Mouse (Mus musculus) CH12.LX (cell line): ENCODE results near the gene Dnase1l1. TPM values are rescaled to one million over a fixed set of nuclear protein-coding genes. Genes with fewer than 3 reads are reported as not detected.

Source experiments
- DNase-seq: peaks from one replicate; pipeline ENCODE4 v3.0.0-alpha.2; 2013; ENCODE audit errors: extremely low read depth
- H3K27ac ChIP-seq: 2 replicates; pipeline ENCODE4 v1.5.1; 2012; ENCODE audit warnings: low read depth, mild to moderate bottlenecking, control low read depth, moderate library complexity; ENCODE audit not compliant: insufficient read depth
- H3K27me3 ChIP-seq: replicated peaks from 2 replicates; pipeline ENCODE3; 2012; ENCODE audit warnings: inconsistent platforms
- H3K36me3 ChIP-seq, 2 experiments: replicated peaks in 1 of 2; 2 replicates each; pipeline versions ENCODE3 to v1.6.1; 2012; ENCODE audit warnings: inconsistent platforms in 1 of 2, low read length in 1 of 2, mild to moderate bottlenecking in 1 of 2, mixed read lengths in 1 of 2, moderate library complexity in 1 of 2; ENCODE audit not compliant: control insufficient read depth in 1 of 2, insufficient read depth in 1 of 2
- H3K4me1 ChIP-seq, 2 experiments: 2 replicates each; pipeline ENCODE4 v1.6.1; 2012; ENCODE audit warnings: inconsistent platforms in 1 of 2, moderate library complexity in 1 of 2; ENCODE audit not compliant: insufficient read depth in 2 of 2, control insufficient read depth in 1 of 2
- H3K4me2 ChIP-seq: 2 replicates; pipeline ENCODE4 v1.6.1; 2012; ENCODE audit warnings: low read depth, mild to moderate bottlenecking, control low read depth; ENCODE audit not compliant: poor library complexity, insufficient read depth, severe bottlenecking
- H3K4me3 ChIP-seq, 3 experiments: fragments of 150-350 bp in 1 of 3; sonication (generic) in 1 of 3; replicated peaks in 1 of 3; 2 replicates each; pipeline versions ENCODE3 to v1.5.1; 2011 to 2012; ENCODE audit warnings: low read depth in 2 of 3, low read length in 2 of 3, mild to moderate bottlenecking in 2 of 3, moderate library complexity in 2 of 3, control low read depth in 1 of 3, improper control_type of control experiment in 1 of 3, inconsistent platforms in 1 of 3, mixed read lengths in 1 of 3; ENCODE audit not compliant: poor library complexity in 1 of 3
- H3K79me2 ChIP-seq: replicated peaks from 2 replicates; pipeline ENCODE4 v1.6.1; 2012; ENCODE audit warnings: mild to moderate bottlenecking, moderate library complexity; ENCODE audit not compliant: control insufficient read depth, poor library complexity, insufficient read depth, severe bottlenecking; ENCODE audit errors: extremely low read depth
- H3K9ac ChIP-seq: 2 replicates; pipeline ENCODE4 v1.6.1; 2012; ENCODE audit warnings: low read depth, mild to moderate bottlenecking, control low read depth, moderate library complexity; ENCODE audit not compliant: insufficient read depth
- H3K9me3 ChIP-seq: replicated peaks from 2 replicates; pipeline ENCODE3; 2012; ENCODE audit warnings: low read length, inconsistent platforms, mixed read lengths
- BHLHE40 ChIP-seq: IDR thresholded peaks from 2 replicates; pipeline ENCODE4 v1.6.1; 2011; ENCODE audit warnings: mild to moderate bottlenecking, low read depth, low read length, improper control_type of control experiment
- CHD1 ChIP-seq: IDR thresholded peaks from 2 replicates; pipeline ENCODE4 v1.6.1; 2012; ENCODE audit warnings: low read depth, low read length, improper control_type of control experiment, inconsistent platforms
- CHD2 ChIP-seq: IDR thresholded peaks from 2 replicates; pipeline ENCODE4 v1.6.1; 2011; ENCODE audit warnings: low read length, improper control_type of control experiment
- CTCF ChIP-seq, 2 experiments: IDR thresholded peaks in 1 of 2; conservative IDR thresholded peaks in 1 of 2; 2 replicates each; pipeline ENCODE4 v1.5.1; 2011 to 2012; ENCODE audit warnings: low read depth in 2 of 2, low read length in 2 of 2, improper control_type of control experiment in 1 of 2, inconsistent platforms in 1 of 2, mild to moderate bottlenecking in 1 of 2, moderate library complexity in 1 of 2
- E2F4 ChIP-seq: IDR thresholded peaks from 2 replicates; pipeline ENCODE4 v1.6.1; 2011; ENCODE audit warnings: low read depth, low read length, improper control_type of control experiment; ENCODE audit not compliant: insufficient replicate concordance
- ELF1 ChIP-seq: IDR thresholded peaks from 2 replicates; pipeline ENCODE4 v1.6.1; 2014; ENCODE audit warnings: low read depth, mild to moderate bottlenecking, inconsistent platforms, low read length, improper control_type of control experiment
- GABPA ChIP-seq: IDR thresholded peaks from 2 replicates; pipeline ENCODE4 v1.6.1; 2012; ENCODE audit warnings: low read depth, low read length, improper control_type of control experiment, inconsistent platforms; ENCODE audit not compliant: insufficient replicate concordance
- HCFC1 ChIP-seq: IDR thresholded peaks from 2 replicates; pipeline ENCODE4 v1.6.1; 2012; ENCODE audit warnings: low read depth, mild to moderate bottlenecking, inconsistent platforms, low read length, improper control_type of control experiment
- IRF4 ChIP-seq: IDR thresholded peaks from 2 replicates; pipeline ENCODE4 v1.6.1; 2014; ENCODE audit warnings: low read depth, mild to moderate bottlenecking, inconsistent platforms, low read length, improper control_type of control experiment
- JUN ChIP-seq: IDR thresholded peaks from 2 replicates; pipeline ENCODE4 v1.6.1; 2011; ENCODE audit warnings: low read depth, mild to moderate bottlenecking, low read length, improper control_type of control experiment, moderate library complexity; ENCODE audit not compliant: insufficient read depth
- KAT2A ChIP-seq: IDR thresholded peaks from 2 replicates; pipeline ENCODE4 v1.6.1; 2012; ENCODE audit warnings: low read length, improper control_type of control experiment, inconsistent platforms; ENCODE audit not compliant: insufficient replicate concordance
- MAX ChIP-seq: IDR thresholded peaks from 2 replicates; pipeline ENCODE4 v1.6.1; 2011; ENCODE audit warnings: low read length, improper control_type of control experiment
- MAZ ChIP-seq: IDR thresholded peaks from 2 replicates; pipeline ENCODE4 v1.6.1; 2012; ENCODE audit warnings: low read depth, mild to moderate bottlenecking, inconsistent platforms, low read length, improper control_type of control experiment, moderate library complexity
- MEF2A ChIP-seq: IDR thresholded peaks from 2 replicates; pipeline ENCODE4 v1.6.1; 2014; ENCODE audit warnings: low read depth, mild to moderate bottlenecking, inconsistent platforms, low read length, improper control_type of control experiment, borderline replicate concordance
- MYC ChIP-seq: IDR thresholded peaks from 2 replicates; pipeline ENCODE4 v1.6.1; 2011; ENCODE audit warnings: low read depth, mild to moderate bottlenecking, improper control_type of control experiment, low read length
- NELFE ChIP-seq: IDR thresholded peaks from 2 replicates; pipeline ENCODE4 v1.6.1; 2011; ENCODE audit warnings: low read depth, low read length, improper control_type of control experiment
- NRF1 ChIP-seq: IDR thresholded peaks from 2 replicates; pipeline ENCODE4 v1.6.1; 2014; ENCODE audit warnings: low read depth, mild to moderate bottlenecking, inconsistent platforms, low read length, improper control_type of control experiment, moderate library complexity
- POLR2A ChIP-seq: IDR thresholded peaks from 2 replicates; pipeline ENCODE4 v1.6.1; 2011; ENCODE audit warnings: low read depth, mild to moderate bottlenecking, improper control_type of control experiment, low read length
- POLR2AphosphoS2 ChIP-seq: IDR thresholded peaks from 2 replicates; pipeline ENCODE4 v1.6.1; 2011; ENCODE audit warnings: low read depth, low read length, improper control_type of control experiment
- RCOR1 ChIP-seq: conservative IDR thresholded peaks from 2 replicates; pipeline ENCODE4 v1.6.1; 2012; ENCODE audit warnings: low read depth, mild to moderate bottlenecking, inconsistent platforms, low read length, improper control_type of control experiment
- SIN3A ChIP-seq: IDR thresholded peaks from 2 replicates; pipeline ENCODE4 v1.6.1; 2012; ENCODE audit warnings: low read length, improper control_type of control experiment, inconsistent platforms
- SMC3 ChIP-seq: IDR thresholded peaks from 2 replicates; pipeline ENCODE4 v1.6.1; 2011; ENCODE audit warnings: low read depth, low read length, improper control_type of control experiment
- TBP ChIP-seq: conservative IDR thresholded peaks from 2 replicates; pipeline ENCODE4 v1.6.1; 2011; ENCODE audit warnings: low read depth, low read length, improper control_type of control experiment
- TCF12 ChIP-seq: IDR thresholded peaks from 2 replicates; pipeline ENCODE4 v1.6.1; 2014; ENCODE audit warnings: low read depth, mild to moderate bottlenecking, inconsistent platforms, low read length, improper control_type of control experiment
- UBTF ChIP-seq: IDR thresholded peaks from 2 replicates; pipeline ENCODE4 v1.6.1; 2012; ENCODE audit warnings: low read depth, mild to moderate bottlenecking, inconsistent platforms, low read length, improper control_type of control experiment, moderate library complexity
- USF2 ChIP-seq: conservative IDR thresholded peaks from 2 replicates; pipeline ENCODE4 v1.6.1; 2011; ENCODE audit warnings: low read depth, low read length, improper control_type of control experiment
- ZMIZ1 ChIP-seq: IDR thresholded peaks from 2 replicates; pipeline ENCODE4 v1.6.1; 2012; ENCODE audit warnings: low read depth, mild to moderate bottlenecking, inconsistent platforms, low read length, improper control_type of control experiment
- ZNF384 ChIP-seq: IDR thresholded peaks from 2 replicates; pipeline ENCODE4 v1.6.1; 2012; ENCODE audit warnings: low read depth, low read length, improper control_type of control experiment, inconsistent platforms
- dilution Hi-C: fragments of 300-500 bp; cut with MboI; formaldehyde crosslinking; loops from 2 replicates; pipeline ENCODE4 v1.14.3; 2020; ENCODE audit warnings: low sequenced_read_pairs; ENCODE audit not compliant: extremely low pct_unique_long_range_greater_than_20kb, extremely low pct_ligation_motif_present
- in situ Hi-C: fragments of 300-500 bp; cut with MboI; formaldehyde crosslinking; loops from 3 replicates; pipeline ENCODE4 v1.14.3; 2019; ENCODE audit warnings: low sequenced_read_pairs, low pct_ligation_motif_present, low pct_unique_long_range_greater_than_20kb, mixed read lengths
- polyA plus RNA-seq: library from polyadenylated mRNA; unstranded; fragments of >175 nt; gene quantifications from 2 replicates; pipeline ENCODE4 v1.2.1, GENCODE M21; 2012; ENCODE audit warnings: low read depth; ENCODE audit not compliant: insufficient read length
- total RNA-seq, 2 experiments: library from RNA; depleted of rRNA; stranded (reverse); fragments of 300-350 nt in 1 of 2; fragments of >200 nt in 1 of 2; gene quantifications; 2 replicates each; pipeline ENCODE4 v1.2.3; 2012 to 2014

Gene Dnase1l1
- total and polyA plus RNA-seq, 3 experiments = 4.3 to 5.1 (median 4.7) TPM

DNA sequence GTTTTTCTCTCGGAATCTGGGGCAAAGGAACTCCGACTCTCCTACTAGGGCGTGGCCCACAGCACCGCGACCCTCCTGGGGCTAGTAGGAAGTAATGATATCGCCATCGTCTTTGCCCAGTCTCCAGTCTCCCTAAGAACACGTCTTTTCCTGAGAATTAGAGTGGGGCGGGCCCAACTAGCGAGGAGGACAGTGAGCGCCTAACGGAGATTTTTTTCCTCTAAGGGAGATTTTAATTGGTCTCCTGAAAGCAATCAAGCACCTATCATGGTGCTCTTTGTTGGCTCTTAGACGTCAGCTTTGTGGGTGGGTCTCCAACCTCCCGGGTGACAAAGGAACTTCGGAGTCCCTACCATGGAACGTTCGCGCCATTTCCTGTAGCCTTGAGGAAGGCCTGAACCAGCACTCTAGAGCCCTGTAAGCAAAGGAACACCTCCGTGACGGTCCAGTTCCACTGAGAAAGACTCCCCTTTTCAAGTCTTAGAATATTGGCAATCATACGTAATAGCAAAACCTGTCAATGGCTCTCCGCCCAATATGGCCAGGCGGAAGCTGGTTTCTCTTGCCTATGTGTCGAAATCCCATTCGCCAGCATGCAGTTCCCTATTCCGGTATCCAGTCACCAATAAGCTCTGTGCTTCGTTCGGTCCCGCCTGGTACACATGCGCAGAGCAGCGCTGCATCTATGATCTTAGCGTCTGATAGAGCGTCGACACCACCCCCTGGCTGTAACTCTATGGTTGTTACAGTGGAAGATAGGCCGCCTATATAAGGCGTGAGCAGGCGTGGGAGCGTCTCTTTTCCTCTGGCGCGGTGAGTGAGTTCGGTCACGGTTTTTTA lies 11.9 kb downstream of the Dnase1l1 start, which contains the start of gene Rpl10:
TSS of gene Rpl10 (plus strand) at position 751 of the 840 bp plus-strand sequence.
- peak within 1 kb of the TSS; percentile 47 for H3K4me2 ChIP-seq
- in situ Hi-C loops (no loop called here), dilution Hi-C loops (no loop called here)
- H3K9ac ChIP-seq = peak within 1 kb of the TSS; percentile 98
- H3K27ac ChIP-seq = peak within 1 kb of the TSS; percentile 93
- H3K9me3 ChIP-seq = no peaks in the 10 kb centered on the region
- peak; percentile 70 for TF ChIP-seq MYC
- TF ChIP-seq NELFE = peak; percentile 98
- TF ChIP-seq JUN = no peak
- 0 out of 2 replicates have a peak, but pooled peaks have one; percentile 6 for TF ChIP-seq BHLHE40
- TF ChIP-seq MEF2A = no peak
- TF ChIP-seq CHD1 = no peak
- TF ChIP-seq CHD2 = no peak
- TF ChIP-seq KAT2A = peak; percentile 80
- no peak for TF ChIP-seq SMC3
- TF ChIP-seq ZNF384 = peak; percentile 93
- no peak for TF ChIP-seq UBTF
- peak; percentile 28; the same call in 1 of the 2 replicates for TF ChIP-seq GABPA
- TF ChIP-seq MAX = peak; percentile 66
- TF ChIP-seq POLR2A = peak; percentile 94
- peak; percentile 95 for TF ChIP-seq ZMIZ1
- TF ChIP-seq HCFC1 = peak; percentile 86
- TF ChIP-seq MAZ = no peak
- no peak for TF ChIP-seq IRF4
- TF ChIP-seq CTCF (conservative IDR thresholded peaks at IDR 0.05 in 1 of 2, IDR thresholded peaks at IDR 0.05 in 1 of 2; ENCODE audit: low read depth in 2 of 2, low read length in 2 of 2) = no peak
- peak; percentile 95 for TF ChIP-seq NRF1
- TF ChIP-seq SIN3A = peak; percentile 35
- 0 out of 2 replicates have a peak, but pooled peaks have one; percentile 41 for TF ChIP-seq E2F4
- TF ChIP-seq USF2 = no peak
- TF ChIP-seq POLR2AphosphoS2 = peak; percentile 67
- peak; percentile 97 for TF ChIP-seq TCF12
- TF ChIP-seq RCOR1 = no peak
- TF ChIP-seq TBP = peak; percentile 98
- TF ChIP-seq ELF1 = peak; percentile 93
- H3K4me1 ChIP-seq = peaks cover 0 to 14% of the 10 kb centered on the region in 2 experiments; a peak in 2 of 4 replicates
- H3K27me3 ChIP-seq = no peaks in the 10 kb centered on the region
- peak; percentile 96 for DNase-seq
- peak within 1 kb of the TSS; percentile 66 to 91 (median 88) for H3K4me3 ChIP-seq
- H3K36me3 ChIP-seq = peaks cover 14 to 19% of the 10 kb centered on the region in 2 experiments
- H3K79me2 ChIP-seq = peaks cover 16% of the 10 kb centered on the region
